Mouse (Mus musculus): ENCODE measurements around the gene Colec11. TPM values are rescaled to one million over a fixed set of nuclear protein-coding genes. Genes with fewer than 3 reads are reported as not detected.
A peak's percentile ranks its signal among the peaks of the same experiment; 100 is the strongest.

The Colec11 gene
- polyA plus RNA-seq, 1 experiment from 2014 or later: 0.34 TPM

DNA sequence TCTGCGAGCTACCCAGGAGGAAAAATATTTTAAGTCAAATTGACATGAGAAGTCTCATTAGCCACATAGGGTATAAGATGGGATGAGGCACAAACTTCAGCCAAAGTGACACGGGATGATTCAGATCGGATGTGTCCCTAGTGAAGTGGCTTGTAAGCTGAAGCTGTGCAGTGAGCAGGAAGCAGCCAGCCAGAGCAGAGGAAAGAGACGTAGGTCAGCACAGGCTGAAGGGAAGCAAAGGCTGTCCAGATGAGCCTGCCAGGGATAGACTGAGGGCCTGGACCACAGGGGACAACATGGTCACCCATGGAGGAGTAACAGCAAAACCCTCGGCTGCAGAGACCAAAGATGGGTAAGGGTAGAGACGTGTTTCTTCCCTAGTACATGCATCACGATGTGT, 8.8 kb downstream of the Colec11 start:
- Histone ChIP-seq H3K4me2 (ENCODE audit: low read length) (no peak overlapping the region), H3K9me3 (ENCODE audit: control insufficient read depth, low read length) (no peaks in the 10 kb centered on the region), H3K9ac (replicated peaks; ENCODE audit: low read depth, low read length) (no peak overlapping the region), H3K4me3 (replicated peaks; ENCODE audit: low read length) (no peak overlapping the region), H3K4me1 (replicated peaks; ENCODE audit: control insufficient read depth, insufficient read depth, low read length) (no peaks in the 10 kb centered on the region), H3K27me3 (replicated peaks; ENCODE audit: control insufficient read depth, insufficient read depth, low read length) (no peaks in the 10 kb centered on the region), H3K27ac (ENCODE audit: low read length) (no peak overlapping the region), H3K36me3 (ENCODE audit: control insufficient read depth, insufficient read depth) (no peaks in the 10 kb centered on the region)
- 77% methylated on average over 7 of the region's 7 CpGs for WGBS
- ATAC-seq: no peak

DNA sequence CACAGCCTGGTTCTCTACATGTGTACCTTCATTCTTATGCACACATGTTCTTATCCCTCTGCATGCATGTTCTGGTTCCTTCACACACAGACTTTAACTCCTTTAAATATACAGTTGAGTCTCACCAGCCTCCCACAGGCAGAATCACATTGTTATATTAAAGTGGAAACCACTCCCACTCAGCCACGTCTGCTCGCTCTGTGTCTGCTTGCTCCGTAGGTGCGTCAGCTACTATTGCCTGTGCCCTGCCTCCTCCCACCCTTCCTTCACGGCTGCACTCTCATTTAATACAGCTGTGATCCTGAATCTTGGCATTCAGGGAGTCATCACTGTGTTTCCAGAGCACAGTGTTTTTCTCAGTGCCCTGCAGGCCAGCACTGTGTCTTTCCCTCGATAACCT, 10.8 kb downstream of the Colec11 start:
- 69% methylated on average over 6 of the region's 6 CpGs for WGBS
- Histone ChIP-seq H3K4me1 (replicated peaks; ENCODE audit: control insufficient read depth, insufficient read depth, low read length) (peaks cover 12% of the 10 kb centered on the region), H3K9me3 (ENCODE audit: control insufficient read depth, low read length) (no peaks in the 10 kb centered on the region), H3K4me2 (ENCODE audit: low read length) (no peak overlapping the region), H3K36me3 (ENCODE audit: control insufficient read depth, insufficient read depth) (no peaks in the 10 kb centered on the region), H3K4me3 (replicated peaks; ENCODE audit: low read length) (no peak overlapping the region), H3K9ac (replicated peaks; ENCODE audit: low read depth, low read length) (no peak overlapping the region), H3K27ac (ENCODE audit: low read length) (no peak overlapping the region), H3K27me3 (replicated peaks; ENCODE audit: control insufficient read depth, insufficient read depth, low read length) (no peaks in the 10 kb centered on the region)
- no peak for ATAC-seq

GRCm38 (mm10) chr12:28607546-28608305, 15.5 kb downstream of the Colec11 start:
- Histone ChIP-seq H3K27ac (ENCODE audit: low read length) (peak overlapping the region; percentile 85), H3K4me1 (replicated peaks; ENCODE audit: control insufficient read depth, insufficient read depth, low read length) (peaks cover 20% of the 10 kb centered on the region), H3K4me2 (ENCODE audit: low read length) (peak overlapping the region; percentile 49), H3K9me3 (ENCODE audit: control insufficient read depth, low read length) (no peaks in the 10 kb centered on the region), H3K27me3 (replicated peaks; ENCODE audit: control insufficient read depth, insufficient read depth, low read length) (no peaks in the 10 kb centered on the region), H3K9ac (replicated peaks; ENCODE audit: low read depth, low read length) (peak overlapping the region; percentile 52), H3K36me3 (ENCODE audit: control insufficient read depth, insufficient read depth) (no peaks in the 10 kb centered on the region), H3K4me3 (replicated peaks; ENCODE audit: low read length) (peak overlapping the region; percentile 26)
- WGBS: 21% methylated on average over 17 of the region's 17 CpGs
- peak; percentile 83 for ATAC-seq

DNA sequence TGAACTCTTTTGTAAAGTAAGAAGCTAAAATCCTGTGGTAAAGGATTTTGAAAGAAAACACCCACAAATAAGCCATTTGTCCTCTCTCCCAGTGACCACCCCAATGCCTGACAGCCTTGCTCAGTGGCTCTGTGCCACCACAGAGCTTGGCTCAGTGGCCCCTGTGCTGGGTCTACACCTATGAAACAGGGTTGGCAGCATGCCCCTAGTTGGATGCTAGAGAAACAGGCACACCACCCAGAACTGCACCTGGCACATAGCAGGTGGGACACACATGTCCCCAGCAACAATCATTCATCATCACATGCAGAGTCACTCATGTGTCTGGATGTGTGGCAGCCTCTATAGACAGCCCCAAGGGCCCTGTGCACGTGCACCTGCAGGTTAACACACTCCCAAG, 19.7 kb downstream of the Colec11 start:
- H3K27ac ChIP-seq (ENCODE audit: low read length): no peak overlapping the region
- H3K4me3 ChIP-seq (replicated peaks; ENCODE audit: low read length): no peak overlapping the region
- WGBS: 25% methylated on average over 1 of the region's 1 CpGs
- H3K27me3 ChIP-seq (replicated peaks; ENCODE audit: control insufficient read depth, insufficient read depth, low read length): no peaks in the 10 kb centered on the region
- no peaks in the 10 kb centered on the region for H3K36me3 ChIP-seq (ENCODE audit: control insufficient read depth, insufficient read depth)
- no peak overlapping the region for H3K4me2 ChIP-seq (ENCODE audit: low read length)
- ATAC-seq: no peak
- no peak overlapping the region for H3K9ac ChIP-seq (replicated peaks; ENCODE audit: low read depth, low read length)
- H3K9me3 ChIP-seq (ENCODE audit: control insufficient read depth, low read length): no peaks in the 10 kb centered on the region
- H3K4me1 ChIP-seq (replicated peaks; ENCODE audit: control insufficient read depth, insufficient read depth, low read length): peaks cover 35% of the 10 kb centered on the region

DNA sequence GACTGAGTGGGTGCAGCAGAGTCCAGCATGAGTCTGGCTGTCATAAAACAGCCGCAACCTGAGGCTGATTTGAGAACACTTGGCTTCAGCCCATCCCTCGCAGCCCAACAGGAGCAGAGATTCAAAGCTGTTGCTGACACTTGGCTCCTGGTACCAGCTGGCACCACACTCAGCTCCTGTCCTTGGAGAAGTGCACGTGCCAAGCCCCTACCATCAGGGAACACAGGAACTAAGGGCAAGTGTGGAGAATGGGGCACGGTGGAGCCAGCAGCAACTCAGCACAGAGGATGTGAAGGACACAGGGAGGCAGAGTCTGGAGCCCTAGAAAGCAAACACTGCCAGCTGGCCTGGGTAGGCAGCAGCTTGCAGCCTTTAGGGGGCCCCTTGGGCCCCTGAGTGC, 20.9 kb downstream of the Colec11 start:
- Histone ChIP-seq H3K9ac (replicated peaks; ENCODE audit: low read depth, low read length) (no peak overlapping the region), H3K4me1 (replicated peaks; ENCODE audit: control insufficient read depth, insufficient read depth, low read length) (peaks cover 27% of the 10 kb centered on the region), H3K4me3 (replicated peaks; ENCODE audit: low read length) (no peak overlapping the region), H3K27ac (ENCODE audit: low read length) (peak overlapping the region; percentile 16; the same call in 1 of the 2 replicates), H3K4me2 (ENCODE audit: low read length) (no peak overlapping the region), H3K36me3 (ENCODE audit: control insufficient read depth, insufficient read depth) (no peaks in the 10 kb centered on the region), H3K27me3 (replicated peaks; ENCODE audit: control insufficient read depth, insufficient read depth, low read length) (no peaks in the 10 kb centered on the region), H3K9me3 (ENCODE audit: control insufficient read depth, low read length) (no peaks in the 10 kb centered on the region)
- 15% methylated on average over 4 of the region's 4 CpGs for WGBS
- peak; percentile 72 for ATAC-seq

GRCm38 (mm10) chr12:28598526-28598991, 24.6 kb downstream of the Colec11 start:
- peak; percentile 21; the same call in 1 of the 2 replicates for ATAC-seq

DNA sequence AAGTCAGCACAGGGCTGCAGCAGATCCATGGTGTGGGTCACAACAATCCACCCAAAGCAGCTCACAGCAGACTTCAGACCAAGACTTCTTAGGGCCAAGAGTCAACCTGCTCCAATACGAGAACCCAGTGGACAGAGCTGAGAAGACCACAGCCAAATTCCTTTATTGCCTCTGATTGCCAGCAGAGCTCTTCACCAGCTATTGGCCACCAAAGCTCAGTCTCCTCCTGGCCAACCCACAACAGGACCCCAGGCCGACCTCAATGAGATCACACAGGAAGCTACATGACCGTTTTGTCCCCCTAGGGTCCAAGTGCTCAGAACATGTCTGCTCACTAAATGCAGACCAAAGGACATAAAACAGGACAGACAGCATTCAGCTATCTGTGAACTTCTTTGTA, 25.1 kb downstream of the Colec11 start:
- Histone ChIP-seq H3K4me1 (replicated peaks; ENCODE audit: control insufficient read depth, insufficient read depth, low read length) (peaks cover 23% of the 10 kb centered on the region), H3K4me3 (replicated peaks; ENCODE audit: low read length) (no peak overlapping the region), H3K36me3 (ENCODE audit: control insufficient read depth, insufficient read depth) (no peaks in the 10 kb centered on the region), H3K9me3 (ENCODE audit: control insufficient read depth, low read length) (no peaks in the 10 kb centered on the region), H3K4me2 (ENCODE audit: low read length) (no peak overlapping the region), H3K27ac (ENCODE audit: low read length) (no peak overlapping the region), H3K9ac (replicated peaks; ENCODE audit: low read depth, low read length) (no peak overlapping the region), H3K27me3 (replicated peaks; ENCODE audit: control insufficient read depth, insufficient read depth, low read length) (no peaks in the 10 kb centered on the region)
- no peak for ATAC-seq
- WGBS: 82% methylated on average over 3 of the region's 3 CpGs

More at GRCm38 (mm10) chr12:28598526-28598991, 24.6 kb downstream of the Colec11 start:
- no peak overlapping the region for H3K27ac ChIP-seq (ENCODE audit: low read length)
- H3K4me3 ChIP-seq (replicated peaks; ENCODE audit: low read length): no peak overlapping the region
- H3K9ac ChIP-seq (replicated peaks; ENCODE audit: low read depth, low read length): no peak overlapping the region
- 50% methylated on average over 2 of the region's 2 CpGs for WGBS
- H3K9me3 ChIP-seq (ENCODE audit: control insufficient read depth, low read length): no peaks in the 10 kb centered on the region
- H3K36me3 ChIP-seq (ENCODE audit: control insufficient read depth, insufficient read depth): no peaks in the 10 kb centered on the region
- no peaks in the 10 kb centered on the region for H3K27me3 ChIP-seq (replicated peaks; ENCODE audit: control insufficient read depth, insufficient read depth, low read length)
- peaks cover 25% of the 10 kb centered on the region for H3K4me1 ChIP-seq (replicated peaks; ENCODE audit: control insufficient read depth, insufficient read depth, low read length)
- H3K4me2 ChIP-seq (ENCODE audit: low read length): no peak overlapping the region

GRCm38 (mm10) chr12:28597699-28598098, 25.5 kb downstream of the Colec11 start:
- no peak for ATAC-seq

GRCm38 (mm10) chr12:28596851-28597250, 26.3 kb downstream of the Colec11 start:
- no peak overlapping the region for H3K4me3 ChIP-seq (replicated peaks; ENCODE audit: low read length)
- H3K27me3 ChIP-seq (replicated peaks; ENCODE audit: control insufficient read depth, insufficient read depth, low read length): no peaks in the 10 kb centered on the region
- H3K9me3 ChIP-seq (ENCODE audit: control insufficient read depth, low read length): no peaks in the 10 kb centered on the region
- ATAC-seq: no peak
- no peak overlapping the region for H3K27ac ChIP-seq (ENCODE audit: low read length)
- no peak overlapping the region for H3K9ac ChIP-seq (replicated peaks; ENCODE audit: low read depth, low read length)
- H3K4me2 ChIP-seq (ENCODE audit: low read length): no peak overlapping the region
- H3K4me1 ChIP-seq (replicated peaks; ENCODE audit: control insufficient read depth, insufficient read depth, low read length): peaks cover 14% of the 10 kb centered on the region; the same call in 1 of the 2 replicates
- no peaks in the 10 kb centered on the region for H3K36me3 ChIP-seq (ENCODE audit: control insufficient read depth, insufficient read depth)

More at GRCm38 (mm10) chr12:28597699-28598098, 25.5 kb downstream of the Colec11 start:
- Histone ChIP-seq H3K9me3 (ENCODE audit: control insufficient read depth, low read length) (no peaks in the 10 kb centered on the region), H3K9ac (replicated peaks; ENCODE audit: low read depth, low read length) (no peak overlapping the region), H3K4me1 (replicated peaks; ENCODE audit: control insufficient read depth, insufficient read depth, low read length) (peaks cover 23% of the 10 kb centered on the region), H3K27me3 (replicated peaks; ENCODE audit: control insufficient read depth, insufficient read depth, low read length) (no peaks in the 10 kb centered on the region), H3K36me3 (ENCODE audit: control insufficient read depth, insufficient read depth) (no peaks in the 10 kb centered on the region), H3K27ac (ENCODE audit: low read length) (no peak overlapping the region), H3K4me3 (replicated peaks; ENCODE audit: low read length) (no peak overlapping the region), H3K4me2 (ENCODE audit: low read length) (no peak overlapping the region)
- 74% methylated on average over 9 of the region's 9 CpGs for WGBS

Data from forebrain, embryonic 16.5 days (tissue).